Mouse (Mus musculus): ENCODE data around the gene Ubash3a. TPM values are rescaled to one million over a fixed set of nuclear protein-coding genes. Genes with fewer than 3 reads are reported as not detected.
A peak's percentile ranks its signal among the peaks of the same experiment; 100 is the strongest.

The Ubash3a gene
- polyA plus RNA-seq, 1 experiment from 2014 or later: not detected

- Histone ChIP-seq H3K4me1 (peaks cover 10% of the 10 kb centered on the region), H3K4me2 (replicated peaks) (no peak overlapping the region), H3K27ac (no peak overlapping the region), H3K4me3 (no peak overlapping the region), H3K9me3 (replicated peaks) (no peaks in the 10 kb centered on the region), H3K27me3 (peaks cover 7% of the 10 kb centered on the region; the same call in 1 of the 2 replicates), H3K9ac (no peak overlapping the region), H3K36me3 (no peaks in the 10 kb centered on the region)
- WGBS: 73% methylated on average over 6 of the region's 6 CpGs
- ATAC-seq (ENCODE audit: low FRiP score): no peak
Observed at GRCm38 (mm10) chr17:31290859-31291258, 83.2 kb downstream of the Ubash3a start.

GRCm38 (mm10) chr17:31294363-31295214, 86.9 kb downstream of the Ubash3a start:
- no peak for ATAC-seq (ENCODE audit: low FRiP score)
- Histone ChIP-seq H3K9ac (no peak overlapping the region), H3K36me3 (no peaks in the 10 kb centered on the region), H3K27me3 (peaks cover 15% of the 10 kb centered on the region; the same call in 1 of the 2 replicates), H3K27ac (no peak overlapping the region), H3K4me2 (replicated peaks) (peak overlapping the region; percentile 90; the same call in 1 of the 2 replicates), H3K4me3 (no peak overlapping the region), H3K9me3 (replicated peaks) (no peaks in the 10 kb centered on the region), H3K4me1 (peaks cover 24% of the 10 kb centered on the region)
- 84% methylated on average over 15 of the region's 15 CpGs for WGBS

- Histone ChIP-seq H3K27ac (peak overlapping the region; percentile 84), H3K4me2 (replicated peaks) (peak overlapping the region; percentile 90), H3K36me3 (no peaks in the 10 kb centered on the region), H3K9me3 (replicated peaks) (no peaks in the 10 kb centered on the region), H3K4me1 (peaks cover 25% of the 10 kb centered on the region), H3K4me3 (peak overlapping the region; percentile 57), H3K9ac (peak overlapping the region; percentile 76), H3K27me3 (peaks cover 17% of the 10 kb centered on the region; the same call in 1 of the 2 replicates)
- 20% methylated on average over 25 of the region's 25 CpGs for WGBS
- ATAC-seq (ENCODE audit: low FRiP score): peak; percentile 52
Observed at GRCm38 (mm10) chr17:31295215-31295891, 87.7 kb downstream of the Ubash3a start.

- Histone ChIP-seq H3K27me3 (peaks cover 17% of the 10 kb centered on the region; the same call in 1 of the 2 replicates), H3K4me1 (peaks cover 25% of the 10 kb centered on the region), H3K9me3 (replicated peaks) (no peaks in the 10 kb centered on the region), H3K9ac (peak overlapping the region; percentile 76), H3K27ac (peak overlapping the region; percentile 84), H3K4me2 (replicated peaks) (peak overlapping the region; percentile 90), H3K4me3 (peak overlapping the region; percentile 57), H3K36me3 (no peaks in the 10 kb centered on the region)
- WGBS: under 1% methylated on average over 65 of the region's 68 CpGs
- ATAC-seq (ENCODE audit: low FRiP score): peak; percentile 83
Observed at GRCm38 (mm10) chr17:31295892-31296781, 88.5 kb downstream of the Ubash3a start.

Other genes with a start within 250 kb of the Ubash3a start
- 15.3 and 17.5 TPM in 2 replicates for gene Abcg1, start 150.2 kb upstream of the Ubash3a start, polyA plus RNA-seq (2016; fragmentation: Nextera tagmentation; extraction: Ambion mirVana)
- 0.53 TPM in 1 of 2 replicates, not detected in the other for gene Tff3, start 78.2 kb upstream of the Ubash3a start, polyA plus RNA-seq (2016; fragmentation: Nextera tagmentation; extraction: Ambion mirVana)
- gene Tff2, start 63.6 kb upstream of the Ubash3a start, polyA plus RNA-seq (2016; fragmentation: Nextera tagmentation; extraction: Ambion mirVana): not detected in 2 replicates
- not detected in 2 replicates for gene Tff1, start 42.6 kb upstream of the Ubash3a start, polyA plus RNA-seq (2016; fragmentation: Nextera tagmentation; extraction: Ambion mirVana)
- gene Tmprss3, start 8.9 kb upstream of the Ubash3a start, polyA plus RNA-seq (2016; fragmentation: Nextera tagmentation; extraction: Ambion mirVana): 0.12 TPM in 1 of 2 replicates, not detected in the other
- gene Rsph1, start 69.5 kb downstream of the Ubash3a start, polyA plus RNA-seq (2016; fragmentation: Nextera tagmentation; extraction: Ambion mirVana): 6.9 and 8.2 TPM in 2 replicates
- gene Slc37a1, start 78.9 kb downstream of the Ubash3a start, polyA plus RNA-seq (2016; fragmentation: Nextera tagmentation; extraction: Ambion mirVana): 15.5 and 15.8 TPM in 2 replicates
- 30.4 and 33.3 TPM in 2 replicates for gene Pde9a, start 178.3 kb downstream of the Ubash3a start, polyA plus RNA-seq (2016; fragmentation: Nextera tagmentation; extraction: Ambion mirVana)

All from hindbrain, embryonic 12.5 days (tissue).